ENCODE assay signal across 21 mouse cellular contexts in genomic region chr13:64258516-64258821, GRCm38 (mm10). TPM values are rescaled to one million over a fixed set of nuclear protein-coding genes. Genes with fewer than 3 reads are reported as not detected.
DNase-seq lines count a peak whose midpoint lies in the region; ATAC-seq lines count a peak whose summit lies in the region.
"Had no signal": no experiment of that assay in that cellular context is flagged by ENCODE, and none has a peak within 500 bp of the region (broad histone marks: within the 10 kb centered on the region; RNA-seq: fewer than 3 reads in every experiment).

No protein-coding gene starts in this region.

- H3K4me1 ChIP-seq in hindbrain, embryonic 12.5 days, result peaks cover 7% of the 10 kb centered on the region
- peaks cover 12% of the 10 kb centered on the region for H3K4me1 ChIP-seq in hindbrain, embryonic 10.5 days (replicated peaks)
- H3K4me1 ChIP-seq in limb, embryonic 12.5 days (replicated peaks), result peaks cover 17% of the 10 kb centered on the region
- no peaks in the 10 kb centered on the region; the same call in 1 of the 2 replicates for H3K4me1 ChIP-seq in heart, embryonic 11.5 days (ENCODE audit: control insufficient read depth, insufficient read depth, low read length)
- H3K4me1 ChIP-seq: embryonic facial prominence, embryonic 15.5 days had no signal

- H3K9me3 ChIP-seq in hindbrain, embryonic 12.5 days (replicated peaks), result no peaks in the 10 kb centered on the region
- H3K9me3 ChIP-seq in hindbrain, embryonic 10.5 days, result no peaks in the 10 kb centered on the region
- 0 out of 2 replicates have a peak, but pooled peaks cover 4% of the 10 kb centered on the region for H3K9me3 ChIP-seq in limb, embryonic 12.5 days
- H3K9me3 ChIP-seq in heart, embryonic 11.5 days (replicated peaks; ENCODE audit: control insufficient read depth, low read length), result no peaks in the 10 kb centered on the region
- H3K9me3 ChIP-seq: embryonic facial prominence, embryonic 15.5 days; heart, embryonic 13.5 days; midbrain, embryonic 10.5 days had no signal

- no peak overlapping the region for H3K4me3 ChIP-seq in hindbrain, embryonic 12.5 days
- H3K4me3 ChIP-seq in hindbrain, embryonic 10.5 days, result no peak overlapping the region
- no peak overlapping the region for H3K4me3 ChIP-seq in limb, embryonic 12.5 days (replicated peaks)
- no peak overlapping the region for H3K4me3 ChIP-seq in heart, embryonic 11.5 days (ENCODE audit: low read depth, low read length)
- H3K4me3 ChIP-seq: embryonic facial prominence, embryonic 15.5 days; heart, embryonic 13.5 days; left cerebral cortex, adult 2 months; midbrain, embryonic 10.5 days had no signal

- DNase-seq in hindbrain, embryonic 10.5 days (ENCODE audit: low spot score), result no peak
- peak; percentile 90 for DNase-seq in brain, adult 2 months (ENCODE audit: low read depth, low spot score)
- peak; percentile 60 to 74 for DNase-seq in cerebellum, postnatal 10 days
- DNase-seq in embryo, embryonic 9.5 days (ENCODE audit: extremely low spot score), result no peak
- DNase-seq: adrenal gland, adult 2 months; B cell, adult 2 months; embryo, embryonic 11 days; kidney, adult 9 months; kidney, postnatal 36 days; right cerebral cortex, postnatal 14 days; spleen, adult 18-20 months; thymus, adult 2 months had no signal

- H3K36me3 ChIP-seq in hindbrain, embryonic 12.5 days, result no peaks in the 10 kb centered on the region
- no peaks in the 10 kb centered on the region for H3K36me3 ChIP-seq in hindbrain, embryonic 10.5 days
- no peaks in the 10 kb centered on the region for H3K36me3 ChIP-seq in limb, embryonic 12.5 days
- H3K36me3 ChIP-seq in heart, embryonic 11.5 days (ENCODE audit: control insufficient read depth, insufficient read depth, low read length), result no peaks in the 10 kb centered on the region
- H3K36me3 ChIP-seq: embryonic facial prominence, embryonic 15.5 days; heart, embryonic 13.5 days; midbrain, embryonic 10.5 days had no signal

- H3K27me3 ChIP-seq in hindbrain, embryonic 12.5 days, result no peaks in the 10 kb centered on the region
- no peaks in the 10 kb centered on the region for H3K27me3 ChIP-seq in hindbrain, embryonic 10.5 days (ENCODE audit: insufficient read depth, poor library complexity, severe bottlenecking)
- H3K27me3 ChIP-seq in limb, embryonic 12.5 days, result no peaks in the 10 kb centered on the region
- no peaks in the 10 kb centered on the region for H3K27me3 ChIP-seq in heart, embryonic 11.5 days (ENCODE audit: control insufficient read depth, insufficient read depth, low read length)
- H3K27me3 ChIP-seq: embryonic facial prominence, embryonic 15.5 days; heart, embryonic 13.5 days had no signal

- peak overlapping the region; percentile 17; the same call in 1 of the 2 replicates for H3K27ac ChIP-seq in hindbrain, embryonic 12.5 days
- no peak overlapping the region for H3K27ac ChIP-seq in hindbrain, embryonic 10.5 days
- H3K27ac ChIP-seq in limb, embryonic 12.5 days, result 0 out of 2 replicates have a peak overlapping the region, but pooled peaks have one; percentile 25
- no peak overlapping the region for H3K27ac ChIP-seq in heart, embryonic 11.5 days (ENCODE audit: low read depth, low read length)
- H3K27ac ChIP-seq: embryonic facial prominence, embryonic 15.5 days; heart, embryonic 13.5 days; left cerebral cortex, adult 2 months; liver, embryonic 14.5 days; macrophage; midbrain, embryonic 10.5 days had no signal

- H3K9ac ChIP-seq in hindbrain, embryonic 12.5 days, result no peak overlapping the region
- no peak overlapping the region for H3K9ac ChIP-seq in limb, embryonic 12.5 days (replicated peaks)
- no peak overlapping the region for H3K9ac ChIP-seq in heart, embryonic 11.5 days (ENCODE audit: low read depth, low read length)
- H3K9ac ChIP-seq: embryonic facial prominence, embryonic 15.5 days; heart, embryonic 13.5 days; liver, embryonic 14.5 days had no signal

- H3K4me2 ChIP-seq in hindbrain, embryonic 12.5 days (replicated peaks), result no peak overlapping the region
- H3K4me2 ChIP-seq in limb, embryonic 12.5 days, result peak overlapping the region; percentile 6; the same call in 1 of the 2 replicates
- no peak overlapping the region for H3K4me2 ChIP-seq in heart, embryonic 11.5 days
- H3K4me2 ChIP-seq: embryonic facial prominence, embryonic 15.5 days; heart, embryonic 13.5 days had no signal

- ATAC-seq in hindbrain, embryonic 12.5 days (ENCODE audit: low FRiP score), result no peak
- ATAC-seq in limb, embryonic 12.5 days (ENCODE audit: insufficient number of reproducible peaks, insufficient read depth, low FRiP score, low TSS enrichment, low read depth), result no peak
- ATAC-seq in heart, embryonic 11.5 days (replicated peaks; ENCODE audit: insufficient number of reproducible peaks, low FRiP score, low TSS enrichment), result no peak

- WGBS in hindbrain, embryonic 12.5 days, result 59% methylated on average over 4 of the region's 4 CpGs
- WGBS in hindbrain, embryonic 10.5 days, result 71% methylated on average over 4 of the region's 4 CpGs
- 53% methylated on average over 4 of the region's 4 CpGs for WGBS in limb, embryonic 12.5 days
- WGBS in heart, embryonic 11.5 days (ENCODE audit: insufficient replicate concordance), result 75% methylated on average over 4 of the region's 4 CpGs

RNA-seq across cellular contexts. Expression of gene Cdc14b, which starts 16.6 kb away (rescaled TPM):
- polyA plus RNA-seq in hindbrain, embryonic 12.5 days (2016; fragmentation: Nextera tagmentation; extraction: Ambion mirVana), result 10.2 and 12.5 TPM in 2 replicates
- polyA plus RNA-seq in hindbrain, embryonic 10.5 days (2016; fragmentation: Nextera tagmentation; extraction: Ambion mirVana), result 11.2 and 16.3 TPM in 2 replicates
- polyA plus RNA-seq in limb, embryonic 12.5 days (2016; fragmentation: Nextera tagmentation; extraction: Ambion mirVana), result 29.6 and 29.8 TPM in 2 replicates
- polyA plus RNA-seq in heart, embryonic 11.5 days (2014; fragmentation: Nextera tagmentation; extraction: Ambion mirVana), result 21.6 and 29.5 TPM in 2 replicates

RNA-seq across cellular contexts. Expression of gene Aaed1, which starts 54.0 kb away (rescaled TPM):
- 21.0 and 25.9 TPM in 2 replicates for polyA plus RNA-seq in hindbrain, embryonic 12.5 days (2016; fragmentation: Nextera tagmentation; extraction: Ambion mirVana)
- 21.5 and 26.7 TPM in 2 replicates for polyA plus RNA-seq in hindbrain, embryonic 10.5 days (2016; fragmentation: Nextera tagmentation; extraction: Ambion mirVana)
- polyA plus RNA-seq in limb, embryonic 12.5 days (2016; fragmentation: Nextera tagmentation; extraction: Ambion mirVana), result 39.4 and 42.6 TPM in 2 replicates
- 68.4 and 71.4 TPM in 2 replicates for polyA plus RNA-seq in heart, embryonic 11.5 days (2014; fragmentation: Nextera tagmentation; extraction: Ambion mirVana)

Comparison
In these comparisons a context has a peak if more than half of its experiments do, and no peak if none do; other contexts are left out.
1. H3K27ac ChIP-seq: peak in hindbrain, embryonic 12.5 days (single experiment) and limb, embryonic 12.5 days (single experiment); none in hindbrain, embryonic 10.5 days (single experiment) and heart, embryonic 11.5 days (single experiment).
2. DNase-seq: peak in brain, adult 2 months (single experiment) and cerebellum, postnatal 10 days (2 of 2); none in hindbrain, embryonic 10.5 days (single experiment) and embryo, embryonic 9.5 days (single experiment).